In genomic region chr5:127436836-127437235, GRCm38 (mm10) we compare ENCODE assay signal across 18 mouse cellular contexts.
DNase-seq lines count a peak whose midpoint lies in the region; ATAC-seq lines count a peak whose summit lies in the region.
"Had no signal": no experiment of that assay in that cellular context is flagged by ENCODE, and none has a peak within 500 bp of the region (broad histone marks: within the 10 kb centered on the region; RNA-seq: fewer than 3 reads in every experiment).

No protein-coding gene starts in this region.

- ATAC-seq in cerebellum, adult (ENCODE audit: insufficient number of reproducible peaks, low FRiP score, low TSS enrichment), result peak; percentile 90
- no peak for ATAC-seq in forebrain, embryonic 11.5 days (replicated peaks; ENCODE audit: low FRiP score)
- no peak for ATAC-seq in liver, embryonic 12.5 days
- ATAC-seq: activated CD4-positive, CD25-positive, alpha-beta regulatory T cell, adult 4 months; forebrain, embryonic 14.5 days; hindbrain, postnatal 0 days; Patski had no signal

- H3K9me3 ChIP-seq in forebrain, embryonic 11.5 days (ENCODE audit: control insufficient read depth, low read length), result no peaks in the 10 kb centered on the region; the same call in 1 of the 2 replicates
- H3K9me3 ChIP-seq in liver, embryonic 12.5 days (replicated peaks), result peaks cover 32% of the 10 kb centered on the region; the same call in 1 of the 2 replicates
- H3K9me3 ChIP-seq: heart, embryonic 10.5 days; hindbrain, embryonic 13.5 days had no signal

- no peaks in the 10 kb centered on the region for H3K36me3 ChIP-seq in forebrain, embryonic 11.5 days (ENCODE audit: control insufficient read depth, insufficient read depth, low read length)
- H3K36me3 ChIP-seq in liver, embryonic 12.5 days, result no peaks in the 10 kb centered on the region
- H3K36me3 ChIP-seq: heart, embryonic 10.5 days; hindbrain, embryonic 13.5 days had no signal

- no peak overlapping the region for H3K9ac ChIP-seq in forebrain, embryonic 11.5 days (ENCODE audit: low read length)
- H3K9ac ChIP-seq in liver, embryonic 12.5 days, result no peak overlapping the region
- H3K9ac ChIP-seq: hindbrain, embryonic 13.5 days had no signal

- H3K4me3 ChIP-seq in forebrain, embryonic 11.5 days (ENCODE audit: low read depth, low read length), result no peak overlapping the region
- no peak overlapping the region for H3K4me3 ChIP-seq in liver, embryonic 12.5 days
- H3K4me3 ChIP-seq: heart, embryonic 10.5 days; hindbrain, embryonic 13.5 days had no signal

- DNase-seq in cerebellum, adult 18-20 months, result peak; percentile 74 to 81
- peak; percentile 91 for DNase-seq in cerebellum, adult 9-11 months
- DNase-seq in cerebellum, postnatal 36 days, result peak; percentile 66 to 74
- DNase-seq in forebrain, embryonic 11.5 days (ENCODE audit: low spot score), result no peak
- no peak for DNase-seq in frontal cortex, postnatal 25 days (ENCODE audit: low spot score in 2 of 2)
- DNase-seq: adrenal gland, postnatal 14 days; heart, adult 18-20 months; heart, postnatal 14 days; kidney, adult 18-20 months had no signal

- no peaks in the 10 kb centered on the region for H3K4me1 ChIP-seq in forebrain, embryonic 11.5 days (replicated peaks; ENCODE audit: control insufficient read depth, insufficient read depth, low read length)
- no peaks in the 10 kb centered on the region for H3K4me1 ChIP-seq in liver, embryonic 12.5 days
- H3K4me1 ChIP-seq: heart, embryonic 10.5 days had no signal

- no peaks in the 10 kb centered on the region for H3K27me3 ChIP-seq in forebrain, embryonic 11.5 days (ENCODE audit: control insufficient read depth, insufficient read depth, low read length)
- no peaks in the 10 kb centered on the region for H3K27me3 ChIP-seq in liver, embryonic 12.5 days (replicated peaks)
- H3K27me3 ChIP-seq: CH12.LX, Patski had no signal

- H3K4me2 ChIP-seq in forebrain, embryonic 11.5 days (ENCODE audit: low read depth, low read length, severe bottlenecking), result no peak overlapping the region
- no peak overlapping the region for H3K4me2 ChIP-seq in liver, embryonic 12.5 days
- H3K4me2 ChIP-seq: hindbrain, embryonic 13.5 days had no signal

- WGBS in forebrain, embryonic 11.5 days, result 90% methylated on average over 5 of the region's 5 CpGs
- WGBS in liver, embryonic 12.5 days (ENCODE audit: insufficient replicate concordance), result 75% methylated on average over 5 of the region's 5 CpGs

- H3K27ac ChIP-seq in forebrain, embryonic 11.5 days (ENCODE audit: low read depth, low read length), result no peak overlapping the region
- no peak overlapping the region for H3K27ac ChIP-seq in liver, embryonic 12.5 days
- H3K27ac ChIP-seq: heart, embryonic 10.5 days; hindbrain, embryonic 13.5 days; hindbrain, postnatal 0 days had no signal

Comparison
In these comparisons a context has a peak if more than half of its experiments do, and no peak if none do; other contexts are left out.
1. DNase-seq: peak in cerebellum, adult 18-20 months (2 of 2), cerebellum, adult 9-11 months (single experiment) and cerebellum, postnatal 36 days (2 of 2); none in forebrain, embryonic 11.5 days (single experiment) and frontal cortex, postnatal 25 days (0 of 2).